Mouse (Mus musculus): ENCODE measurements around the gene Ift22. TPM values are rescaled to one million over a fixed set of nuclear protein-coding genes. Genes with fewer than 3 reads are reported as not detected.
"Not testable (repeated sequence)": the region's sequence is repeated elsewhere in the genome, so short reads cannot be mapped to it uniquely, and the experiment has no call there.

Gene Ift22
- polyA plus RNA-seq, 1 experiment from 2014 or later: 113 TPM

- H3K36me3 ChIP-seq (replicated peaks); H3K4me1 ChIP-seq; DNase-seq (ENCODE audit: extremely low spot score, low spot score); H3K27ac ChIP-seq; H3K9me3 ChIP-seq; H3K27me3 ChIP-seq (ENCODE audit: poor library complexity, severe bottlenecking); H3K4me3 ChIP-seq: not testable (repeated sequence)
- WGBS: 89% methylated on average over 6 of the region's 6 CpGs
These were observed 32.1 kb downstream of the Ift22 start for GRCm38 (mm10) chr5:136940029-136940428.

- Histone ChIP-seq H3K27ac (no peak overlapping the region), H3K27me3 (ENCODE audit: poor library complexity, severe bottlenecking) (no peaks in the 10 kb centered on the region), H3K4me1 (peaks cover 7% of the 10 kb centered on the region), H3K4me3 (no peak overlapping the region), H3K9me3 (0 out of 2 replicates have a peak, but pooled peaks cover 2% of the 10 kb centered on the region), H3K36me3 (replicated peaks) (no peaks in the 10 kb centered on the region)
- no peak for DNase-seq (ENCODE audit: extremely low spot score, low spot score)
- 89% methylated on average over 12 of the region's 12 CpGs for WGBS
These were observed 33.1 kb downstream of the Ift22 start for GRCm38 (mm10) chr5:136940845-136941560.

DNA sequence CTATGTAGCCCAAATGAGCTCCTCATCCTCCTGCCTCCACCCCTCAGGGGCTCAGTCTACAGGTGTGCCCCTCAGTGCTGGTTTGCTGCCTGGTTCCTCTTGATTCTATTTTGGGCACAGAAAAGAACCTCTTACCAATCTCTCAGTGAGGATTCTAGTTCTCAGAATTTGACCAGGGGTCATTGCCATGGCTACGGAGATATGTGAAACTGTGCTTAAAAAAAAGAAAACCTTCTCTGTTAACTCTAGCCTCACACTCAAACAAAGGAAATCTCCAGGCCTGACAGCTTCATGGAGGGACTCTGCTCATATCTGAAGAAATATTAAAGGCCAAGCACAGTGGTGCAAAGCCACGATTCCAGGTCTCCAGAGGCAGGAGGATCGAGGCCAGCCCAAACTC lies 34.8 kb downstream of the Ift22 start:
- Histone ChIP-seq H3K27ac (no peak overlapping the region), H3K4me1 (peaks cover 7% of the 10 kb centered on the region), H3K4me3 (no peak overlapping the region), H3K9me3 (0 out of 2 replicates have a peak, but pooled peaks cover 2% of the 10 kb centered on the region), H3K36me3 (replicated peaks) (no peaks in the 10 kb centered on the region), H3K27me3 (ENCODE audit: poor library complexity, severe bottlenecking) (no peaks in the 10 kb centered on the region)
- 83% methylated on average over 3 of the region's 3 CpGs for WGBS
- DNase-seq (ENCODE audit: extremely low spot score, low spot score): no peak

DNA sequence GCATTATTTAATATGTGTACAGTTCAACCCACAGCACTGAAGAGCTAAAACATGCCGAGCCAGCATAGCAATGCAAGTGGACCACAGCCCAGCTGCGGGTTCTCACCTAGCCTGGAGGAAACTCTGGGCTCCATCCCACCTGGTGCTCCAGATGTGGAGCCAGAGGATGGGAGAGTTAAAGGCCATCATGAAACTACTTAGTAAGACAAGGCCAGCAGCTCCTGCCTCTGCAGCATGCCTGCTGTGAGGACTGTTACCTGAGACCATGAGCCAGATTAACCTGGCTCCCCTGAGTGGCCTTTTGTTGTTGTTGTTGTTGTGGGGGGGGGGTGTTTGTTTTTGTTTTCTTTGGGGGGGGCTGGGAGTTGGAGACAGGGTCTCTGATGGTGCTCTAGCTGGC lies 35.4 kb downstream of the Ift22 start:
- 80% methylated on average over 2 of the region's 2 CpGs for WGBS
- H3K4me1 ChIP-seq: peaks cover 7% of the 10 kb centered on the region
- DNase-seq (ENCODE audit: extremely low spot score, low spot score): no peak
- no peaks in the 10 kb centered on the region for H3K27me3 ChIP-seq (ENCODE audit: poor library complexity, severe bottlenecking)
- H3K36me3 ChIP-seq (replicated peaks): no peaks in the 10 kb centered on the region
- no peak overlapping the region for H3K27ac ChIP-seq
- H3K9me3 ChIP-seq: 0 out of 2 replicates have a peak, but pooled peaks cover 2% of the 10 kb centered on the region
- H3K4me3 ChIP-seq: no peak overlapping the region

DNA sequence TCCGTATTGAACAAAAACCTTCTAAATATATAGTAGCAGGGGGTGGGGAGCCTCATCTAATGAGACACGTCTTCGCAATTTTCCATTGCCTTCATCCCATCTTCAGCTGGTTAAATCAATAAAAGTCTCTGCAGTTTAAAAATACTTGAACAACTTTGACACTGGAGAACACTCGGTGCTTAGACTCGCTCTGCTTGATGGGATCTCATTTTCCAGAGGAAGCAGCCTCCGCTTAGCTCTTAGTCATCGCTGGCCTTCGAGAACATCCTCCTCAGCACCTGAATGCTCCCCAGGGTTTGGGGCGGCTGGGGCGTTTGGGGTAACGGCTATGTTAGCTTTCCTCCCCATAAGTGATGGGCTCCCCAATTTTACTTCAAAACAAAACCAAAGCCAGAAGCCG lies 37.1 kb downstream of the Ift22 start:
- Histone ChIP-seq H3K9me3 (no peaks in the 10 kb centered on the region), H3K4me1 (peaks cover 7% of the 10 kb centered on the region), H3K27me3 (ENCODE audit: poor library complexity, severe bottlenecking) (no peaks in the 10 kb centered on the region), H3K4me3 (no peak overlapping the region), H3K36me3 (replicated peaks) (no peaks in the 10 kb centered on the region), H3K27ac (no peak overlapping the region)
- no peak for DNase-seq (ENCODE audit: extremely low spot score, low spot score)
- whole genome bisulfite sequencing: 83% methylated on average over 12 of the region's 12 CpGs

GRCm38 (mm10) chr5:136947874-136948273 lies 39.9 kb downstream of the Ift22 start:
- no peak overlapping the region for H3K4me3 ChIP-seq
- H3K9me3 ChIP-seq: no peaks in the 10 kb centered on the region
- H3K27me3 ChIP-seq (ENCODE audit: poor library complexity, severe bottlenecking): no peaks in the 10 kb centered on the region
- no peak overlapping the region for H3K27ac ChIP-seq
- DNase-seq (ENCODE audit: extremely low spot score, low spot score): no peak
- no peaks in the 10 kb centered on the region for H3K36me3 ChIP-seq (replicated peaks)
- peaks cover 7% of the 10 kb centered on the region for H3K4me1 ChIP-seq

DNA sequence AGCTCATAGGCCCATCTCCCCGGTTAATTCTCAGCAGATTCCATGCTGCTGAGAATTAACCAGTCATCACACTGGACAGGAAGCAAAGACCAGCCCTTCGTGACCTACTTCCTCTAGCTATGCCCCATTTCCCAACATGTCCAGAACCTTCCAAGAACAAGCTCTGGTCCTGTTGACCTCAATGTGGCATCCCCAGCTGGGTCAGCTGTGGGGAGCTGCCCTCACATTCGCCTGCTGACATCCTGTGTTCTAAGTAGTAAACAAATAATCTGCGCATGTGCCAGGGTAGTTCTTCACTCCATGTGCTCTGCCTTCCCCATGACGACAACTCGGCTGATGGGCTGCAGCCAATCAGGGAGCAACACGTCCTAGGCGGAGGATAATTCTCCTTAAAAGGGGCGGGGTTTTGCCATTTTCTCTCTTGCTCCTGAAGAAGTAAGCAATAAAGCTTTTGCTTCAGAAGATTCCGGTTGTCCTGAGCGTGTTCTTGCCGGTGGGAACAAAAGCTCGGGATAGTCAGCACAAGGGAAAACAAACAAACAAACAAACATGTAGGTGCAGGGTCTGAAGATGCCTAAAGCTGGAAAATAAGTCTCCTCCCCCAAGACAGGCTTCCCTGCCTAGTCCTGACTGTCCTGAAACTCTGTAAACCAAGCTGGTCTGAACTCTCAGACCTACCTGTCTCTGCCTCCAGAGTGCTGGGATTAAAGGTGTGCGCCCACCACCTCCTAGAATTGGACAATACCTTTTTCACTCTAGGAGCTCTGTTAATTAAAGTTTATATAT lies 41.8 kb downstream of the Ift22 start:
- H3K27me3 ChIP-seq (ENCODE audit: poor library complexity, severe bottlenecking): not testable (repeated sequence)
- peaks cover 20% of the 10 kb centered on the region for H3K4me1 ChIP-seq

DNA sequence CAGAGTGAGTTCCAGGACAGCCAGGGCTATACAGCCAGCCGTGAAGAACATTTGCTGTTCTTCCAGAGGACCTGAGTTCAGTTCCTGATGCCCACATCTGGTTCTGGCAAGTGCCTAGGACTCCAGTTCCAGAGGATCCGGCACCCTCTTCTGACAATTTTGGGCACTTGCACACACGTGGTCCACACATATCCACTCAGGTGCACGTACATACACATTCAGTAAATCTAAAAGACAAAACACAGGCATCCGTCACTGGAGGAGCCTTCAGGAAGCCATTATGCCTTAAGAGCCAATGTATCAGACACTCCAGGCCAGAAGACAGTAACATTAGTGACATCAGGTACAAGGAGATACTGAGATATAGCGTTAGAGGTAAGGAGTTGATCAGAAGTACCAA lies 42.6 kb downstream of the Ift22 start:
- Histone ChIP-seq H3K36me3 (replicated peaks) (peaks cover 7% of the 10 kb centered on the region), H3K27ac (no peak overlapping the region), H3K4me3 (no peak overlapping the region), H3K9me3 (no peaks in the 10 kb centered on the region), H3K4me1 (peaks cover 21% of the 10 kb centered on the region), H3K27me3 (ENCODE audit: poor library complexity, severe bottlenecking) (no peaks in the 10 kb centered on the region)
- WGBS: 92% methylated on average over 6 of the region's 6 CpGs
- DNase-seq (ENCODE audit: extremely low spot score, low spot score): no peak

More for the DNA sequence above, 41.8 kb downstream of the Ift22 start:
- not testable (repeated sequence) for H3K27ac ChIP-seq; DNase-seq (ENCODE audit: extremely low spot score, low spot score); H3K36me3 ChIP-seq (replicated peaks); H3K9me3 ChIP-seq; H3K4me3 ChIP-seq
- 91% methylated on average over 14 of the region's 14 CpGs for WGBS

DNA sequence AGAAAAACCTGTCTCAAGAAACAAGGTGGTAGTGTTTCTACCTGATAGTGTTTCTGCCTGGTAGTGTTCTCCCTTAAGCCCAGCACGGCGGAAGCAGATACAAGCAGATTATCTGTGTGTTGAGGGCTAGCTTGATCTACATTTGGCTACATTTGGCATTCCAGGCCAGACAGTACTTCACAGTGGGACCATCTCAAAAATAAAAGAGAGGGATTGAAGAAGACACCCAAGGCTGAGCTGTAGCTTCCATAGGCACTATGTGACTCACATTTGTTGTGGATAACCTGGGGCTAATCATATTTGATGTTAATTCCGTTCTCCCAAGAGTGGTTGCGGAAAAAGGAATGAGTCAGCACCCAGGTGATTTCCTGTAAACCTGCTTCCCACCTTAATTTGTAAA lies 44.2 kb downstream of the Ift22 start:
- DNase-seq (ENCODE audit: extremely low spot score, low spot score): no peak

GRCm38 (mm10) chr5:136953015-136953414 lies 45.1 kb downstream of the Ift22 start, which contains the start of gene Fis1:
Gene Fis1, plus strand, starts transcription at chr5:136953275.
- Histone ChIP-seq H3K27ac (peak within 1 kb of the TSS; percentile 86), H3K27me3 (ENCODE audit: poor library complexity, severe bottlenecking) (no peaks in the 10 kb centered on the region), H3K4me1 (peaks cover 21% of the 10 kb centered on the region), H3K9me3 (no peaks in the 10 kb centered on the region), H3K4me3 (peak within 1 kb of the TSS; percentile 69), H3K36me3 (replicated peaks) (peaks cover 27% of the 10 kb centered on the region)
- WGBS: under 1% methylated on average over 23 of the region's 23 CpGs
- peak; percentile 98 for DNase-seq (ENCODE audit: extremely low spot score, low spot score)

More for the DNA sequence above, 44.2 kb downstream of the Ift22 start:
- peaks cover 20% of the 10 kb centered on the region for H3K36me3 ChIP-seq (replicated peaks)
- H3K4me1 ChIP-seq: peaks cover 21% of the 10 kb centered on the region
- no peaks in the 10 kb centered on the region for H3K9me3 ChIP-seq
- peak overlapping the region; percentile 69; the same call in 1 of the 2 replicates for H3K4me3 ChIP-seq
- 81% methylated on average over 4 of the region's 4 CpGs for WGBS
- no peaks in the 10 kb centered on the region for H3K27me3 ChIP-seq (ENCODE audit: poor library complexity, severe bottlenecking)
- no peak overlapping the region for H3K27ac ChIP-seq

GRCm38 (mm10) chr5:136953440-136953951 lies 45.5 kb downstream of the Ift22 start:
- no peaks in the 10 kb centered on the region for H3K9me3 ChIP-seq
- DNase-seq (ENCODE audit: extremely low spot score, low spot score): no peak
- peak overlapping the region; percentile 86 for H3K27ac ChIP-seq
- peak overlapping the region; percentile 69 for H3K4me3 ChIP-seq
- no peaks in the 10 kb centered on the region for H3K27me3 ChIP-seq (ENCODE audit: poor library complexity, severe bottlenecking)
- 3% methylated on average over 12 of the region's 12 CpGs for WGBS
- peaks cover 30% of the 10 kb centered on the region for H3K36me3 ChIP-seq (replicated peaks)
- H3K4me1 ChIP-seq: peaks cover 21% of the 10 kb centered on the region

DNA sequence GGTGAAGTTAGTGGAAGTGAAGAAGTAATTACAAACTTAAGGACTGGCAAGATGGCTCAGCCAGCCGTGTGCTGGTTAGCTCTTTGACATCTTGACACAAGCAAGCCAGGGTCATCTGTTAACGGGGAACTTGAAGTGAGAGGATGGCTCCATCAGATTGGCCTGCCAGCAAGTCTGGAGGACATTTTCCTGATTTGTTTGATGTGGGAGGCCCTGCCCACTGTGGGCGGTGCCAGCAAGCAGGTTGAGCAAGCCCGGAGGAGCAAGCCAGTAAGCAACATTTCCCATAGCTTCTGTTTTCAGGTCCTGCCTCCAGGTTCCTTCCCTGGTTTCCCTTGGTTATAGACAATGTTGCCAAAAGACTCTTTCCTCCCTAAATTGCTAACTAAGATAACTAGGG lies 47.7 kb downstream of the Ift22 start:
- Histone ChIP-seq H3K9me3 (no peaks in the 10 kb centered on the region), H3K4me3 (no peak overlapping the region), H3K4me1 (peaks cover 21% of the 10 kb centered on the region), H3K27ac (no peak overlapping the region), H3K27me3 (ENCODE audit: poor library complexity, severe bottlenecking) (no peaks in the 10 kb centered on the region), H3K36me3 (replicated peaks) (peaks cover 48% of the 10 kb centered on the region)
- DNase-seq (ENCODE audit: extremely low spot score, low spot score): no peak
- WGBS: 88% methylated on average over 4 of the region's 4 CpGs

DNA sequence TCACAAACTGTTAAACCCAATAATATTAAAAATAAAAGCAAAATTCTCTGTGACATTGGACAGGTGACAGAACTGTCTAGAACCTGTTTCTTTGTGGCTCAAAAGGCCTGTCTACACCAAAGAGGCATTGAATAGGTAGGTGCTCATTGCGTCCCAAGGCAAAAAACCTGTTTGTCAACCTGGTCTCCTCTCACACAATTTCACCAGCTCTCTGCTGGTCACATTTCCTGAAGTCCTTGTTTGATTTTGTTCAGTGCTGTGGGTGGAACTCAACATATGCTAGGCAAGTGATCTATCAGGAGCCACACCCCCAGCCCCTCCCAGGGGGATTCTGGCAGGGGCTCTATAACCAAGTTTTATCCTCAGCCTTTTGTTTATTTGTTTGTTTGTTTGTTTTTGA lies 49.3 kb downstream of the Ift22 start:
- no peaks in the 10 kb centered on the region for H3K9me3 ChIP-seq
- H3K27ac ChIP-seq: no peak overlapping the region
- WGBS: 90% methylated on average over 1 of the region's 1 CpGs

More for the DNA sequence above, 49.3 kb downstream of the Ift22 start:
- Histone ChIP-seq H3K4me1 (peaks cover 33% of the 10 kb centered on the region), H3K4me3 (no peak overlapping the region), H3K36me3 (replicated peaks) (peaks cover 51% of the 10 kb centered on the region), H3K27me3 (ENCODE audit: poor library complexity, severe bottlenecking) (no peaks in the 10 kb centered on the region)
- DNase-seq (ENCODE audit: extremely low spot score, low spot score): no peak
